Mouse (Mus musculus) embryo, embryonic 11.5 days (tissue): ENCODE results near the gene Trip13.

Source experiments
- DNase-seq: peaks from one replicate; pipeline ENCODE4 v3.0.0-alpha.2; 2012; ENCODE audit warnings: low read depth, low spot score

The Trip13 gene

GRCm38 (mm10) chr13:73937321-73938176, at the start of gene Trip13, which contains the start of gene Brd9:
Gene Trip13 (minus strand): TSS chr13:73937784.
Gene Brd9 (plus strand): TSS chr13:73937811.
- DNase-seq: peak; percentile 85

GRCm38 (mm10) chr13:73976935-73977334, 39.4 kb upstream of the Trip13 start:
- DNase-seq: no peak

- no peak for DNase-seq
Measured at GRCm38 (mm10) chr13:73974523-73974922, 36.9 kb upstream of the Trip13 start.

DNA sequence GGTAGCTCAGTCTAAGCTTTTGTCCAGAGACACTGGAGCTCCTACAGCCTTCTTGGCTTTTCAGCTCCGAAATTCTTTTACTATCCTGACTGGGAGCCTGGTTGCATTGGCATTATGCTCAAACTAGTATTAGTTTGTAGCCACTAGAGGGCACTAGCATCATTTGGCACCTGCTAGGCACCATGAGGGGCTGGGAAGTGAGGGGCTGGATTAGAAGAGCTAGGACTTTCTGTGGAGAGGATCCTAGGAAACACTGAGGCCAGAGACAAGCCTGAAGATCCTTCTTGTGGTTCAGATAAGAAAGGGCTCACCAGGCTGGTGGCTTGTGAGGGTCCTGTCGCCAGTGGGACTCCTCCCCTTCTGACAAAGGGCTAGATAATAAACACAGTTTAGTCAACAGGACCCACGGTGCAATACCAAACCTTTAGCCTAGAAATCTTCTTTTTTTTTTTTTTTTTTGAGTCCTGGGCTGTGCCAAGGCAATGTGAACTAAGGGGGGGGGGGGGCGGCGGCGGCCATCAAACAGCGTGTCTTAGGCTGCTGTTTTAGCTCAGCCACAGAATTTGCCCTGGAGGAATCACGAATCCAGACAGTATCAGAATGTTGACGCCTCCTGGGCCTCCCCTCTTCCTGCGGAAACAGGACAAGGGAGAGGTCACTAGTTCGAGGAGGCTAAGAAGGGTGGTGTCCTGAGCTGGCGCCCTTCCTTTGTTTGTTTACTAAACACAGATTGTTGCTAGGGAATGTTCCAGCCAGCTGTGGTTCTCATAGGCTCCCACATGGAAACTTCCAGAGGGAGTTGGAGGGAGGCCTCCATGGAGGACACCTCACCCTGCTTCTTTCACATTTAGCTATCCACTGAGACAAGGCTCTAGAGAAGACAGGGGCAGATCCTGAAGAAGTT, 33.2 kb upstream of the Trip13 start:
- peak; percentile 47 for DNase-seq

DNA sequence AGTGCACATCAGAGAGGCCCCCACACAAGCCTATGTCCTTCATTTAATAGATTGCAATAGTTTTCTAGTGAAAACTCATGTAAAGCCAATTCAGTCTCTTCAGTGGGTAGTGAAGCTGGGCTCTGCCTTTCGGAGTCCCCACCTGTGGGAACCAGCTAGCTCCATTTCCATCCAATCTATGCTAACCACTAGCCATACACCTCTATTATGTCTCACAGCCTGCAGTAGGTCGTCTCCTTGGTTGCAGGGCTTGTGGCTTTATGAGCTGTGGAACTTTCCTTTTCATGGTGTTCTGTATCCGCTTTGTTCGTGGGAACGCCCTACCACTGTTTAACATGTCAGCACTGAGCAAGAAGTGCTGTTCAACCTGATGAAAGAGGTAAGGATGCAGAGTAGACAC, 26.0 kb upstream of the Trip13 start, which contains the start of gene Zdhhc11:
Zdhhc11 (plus strand) TSS at position 301 of the 400 bp plus-strand sequence.
- no peak for DNase-seq

DNA sequence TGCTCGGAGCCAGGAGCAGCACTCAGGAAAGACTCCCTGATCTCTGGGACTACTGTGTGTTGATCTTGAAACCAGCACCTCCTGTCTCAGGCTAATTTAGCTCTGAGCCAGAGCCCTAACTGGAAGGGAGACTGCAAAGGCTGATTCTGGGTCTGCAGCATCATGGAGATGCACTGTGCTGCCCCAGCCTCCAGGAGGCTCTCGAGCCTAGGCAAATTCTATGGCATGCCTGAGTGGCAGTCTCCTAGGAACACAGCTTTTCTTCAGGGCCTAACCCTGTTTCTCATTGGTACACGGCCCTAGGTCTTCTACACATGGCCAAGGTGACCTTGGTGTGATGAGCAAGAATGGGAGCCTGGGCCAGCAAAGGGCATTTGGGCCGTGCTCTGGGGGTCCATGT, 23.6 kb upstream of the Trip13 start:
- no peak for DNase-seq

- no peak for DNase-seq
Measured at GRCm38 (mm10) chr13:73960117-73960652, 22.6 kb upstream of the Trip13 start.

GRCm38 (mm10) chr13:73955531-73955930, 17.9 kb upstream of the Trip13 start:
- DNase-seq: no peak

GRCm38 (mm10) chr13:73954666-73955065, 17.1 kb upstream of the Trip13 start:
- no peak for DNase-seq

GRCm38 (mm10) chr13:73953551-73954130, 16.1 kb upstream of the Trip13 start:
- DNase-seq: no peak

GRCm38 (mm10) chr13:73944606-73945005, 7.0 kb upstream of the Trip13 start:
- DNase-seq: no peak

GRCm38 (mm10) chr13:73939101-73939500, 1.5 kb upstream of the Trip13 start:
- DNase-seq: no peak

- DNase-seq: no peak
Measured at GRCm38 (mm10) chr13:73938177-73938560, 585 bp upstream of the Trip13 start.

DNA sequence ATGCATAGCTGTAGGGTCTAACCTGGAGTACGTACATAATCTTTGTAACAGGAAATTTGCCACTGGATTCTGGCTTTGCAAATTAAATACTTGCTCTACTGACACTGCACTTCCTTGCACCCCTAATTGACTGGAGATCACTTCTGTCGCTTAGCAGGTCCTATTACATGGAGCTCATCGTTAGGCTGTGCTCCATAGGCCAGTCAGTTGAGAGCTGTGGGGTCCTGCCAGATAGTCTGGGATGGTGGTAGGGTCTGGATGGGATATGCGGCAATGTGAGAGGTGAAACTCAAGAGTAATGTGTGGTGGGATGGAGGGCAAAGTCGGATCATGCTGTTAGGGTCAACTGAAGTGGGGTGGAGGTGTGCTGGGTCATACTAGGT, 655 bp downstream of the Trip13 start:
- peak; percentile 3 for DNase-seq

DNA sequence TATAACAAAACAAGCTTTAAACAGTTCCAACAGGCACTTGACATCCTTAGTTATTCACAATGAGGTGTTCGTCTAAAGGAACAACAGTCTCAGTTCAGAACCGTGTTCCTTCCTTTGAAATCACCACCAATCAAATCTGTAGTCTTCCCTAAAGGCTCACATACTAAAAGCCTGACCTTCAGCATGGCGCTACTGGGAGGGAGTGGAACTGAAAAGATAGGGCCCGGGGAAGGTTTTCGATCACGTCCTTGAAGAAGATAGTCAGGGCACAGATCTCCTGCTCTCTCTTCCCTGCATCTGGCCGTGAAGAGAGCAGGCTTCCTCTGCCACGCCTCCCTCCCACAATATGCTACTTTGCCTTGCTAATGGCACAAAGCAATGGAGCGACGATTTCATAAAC, 5.4 kb downstream of the Trip13 start:
- no peak for DNase-seq

DNA sequence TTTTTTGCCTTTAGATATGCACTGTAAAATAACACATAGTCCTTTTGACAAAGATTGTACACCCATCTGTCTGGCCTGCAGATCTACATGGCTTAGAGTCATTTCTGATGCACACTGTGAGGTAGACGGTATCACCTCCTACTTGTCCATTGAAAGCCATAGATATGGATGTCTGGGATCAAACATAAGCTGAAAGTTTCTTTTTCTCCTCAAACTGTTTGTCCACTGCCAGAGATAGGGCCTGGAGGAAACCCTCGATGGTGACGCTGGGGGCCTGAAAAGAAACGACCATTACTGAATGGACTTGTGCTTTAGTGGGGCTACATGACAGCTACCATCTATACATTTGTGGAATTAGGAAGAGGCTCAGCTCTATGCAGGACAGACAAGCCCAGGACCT, 24.5 kb downstream of the Trip13 start:
- no peak for DNase-seq

- peak; percentile 36 for DNase-seq
Measured at GRCm38 (mm10) chr13:73907683-73908412, 29.7 kb downstream of the Trip13 start.

DNA sequence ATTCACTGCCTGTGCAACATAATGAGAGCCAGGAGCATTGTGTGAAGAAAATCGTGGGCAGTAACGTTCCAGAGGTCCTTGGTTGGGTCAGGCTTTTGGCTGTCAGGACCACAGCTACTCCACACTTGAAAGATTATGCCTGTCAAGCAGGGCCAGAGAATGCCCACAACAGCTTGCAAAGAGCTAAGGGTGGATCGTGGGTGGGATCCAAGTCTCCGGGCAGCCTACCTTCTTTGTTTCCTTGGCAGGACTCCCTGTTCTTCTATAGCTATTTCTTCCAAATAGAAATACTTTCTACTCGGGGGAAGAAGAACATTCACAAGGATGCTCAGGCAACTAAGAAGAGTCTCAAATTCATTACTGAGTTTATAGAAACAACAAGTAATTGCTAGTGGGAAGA, 30.4 kb downstream of the Trip13 start:
- no peak for DNase-seq

DNA sequence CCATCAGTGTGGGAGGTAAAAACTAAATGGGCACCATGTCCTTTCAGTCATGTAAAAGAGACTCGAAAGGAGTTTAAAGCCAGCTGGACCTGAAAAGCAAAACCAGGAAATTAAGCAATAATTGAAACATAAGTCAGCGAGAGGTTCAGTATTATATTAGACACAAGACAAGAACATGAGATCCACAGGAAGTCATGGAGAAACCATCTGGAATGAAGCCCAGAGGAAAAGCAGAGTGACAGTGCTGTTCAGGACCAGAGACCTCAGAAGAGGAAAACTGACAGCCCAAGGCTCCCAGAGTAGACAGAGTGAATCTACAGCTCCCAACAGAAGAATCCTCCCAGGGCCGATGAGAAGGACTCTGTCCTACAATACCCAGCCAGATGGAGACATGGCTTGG, 40.0 kb downstream of the Trip13 start:
- DNase-seq: no peak

DNA sequence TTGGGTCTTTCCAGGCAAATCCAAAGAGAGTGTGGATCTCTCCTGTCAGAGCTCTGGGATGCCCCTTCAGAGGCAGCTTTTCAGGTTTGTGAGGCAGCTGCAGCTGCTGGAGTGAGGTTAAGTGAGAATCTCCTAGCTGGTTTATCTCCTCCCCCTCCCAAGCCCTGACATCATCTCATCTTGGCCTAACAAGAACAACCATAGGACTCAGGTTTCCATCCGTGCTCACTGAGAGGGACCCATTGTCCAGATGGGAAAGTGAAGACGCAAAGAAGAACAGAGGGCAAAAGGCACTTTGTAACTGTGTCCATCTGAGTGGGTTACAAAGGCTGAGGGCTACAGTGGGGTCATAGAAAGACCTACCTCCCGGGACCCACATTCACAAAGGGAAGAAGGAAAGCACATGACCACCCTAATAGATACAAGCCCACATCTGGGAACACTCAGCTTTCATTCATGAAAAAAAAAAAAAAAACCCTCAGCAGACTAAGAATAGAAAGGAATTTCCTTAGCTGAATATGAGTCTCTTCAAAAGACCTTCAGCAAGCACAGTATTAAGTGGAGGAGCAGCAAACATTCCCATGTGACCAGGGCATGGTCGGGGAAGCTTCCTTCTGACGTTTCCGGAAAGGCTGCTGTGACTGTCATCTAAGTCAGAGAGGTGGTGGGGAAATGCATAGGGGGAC, 44.9 kb downstream of the Trip13 start:
- no peak for DNase-seq
